Mouse (Mus musculus): ENCODE results near the gene Oprd1.

GRCm38 (mm10) chr4:132074077-132074932 lies 70.0 kb downstream of the Oprd1 start, which contains the start of gene Gm10300:
- TF ChIP-seq TAL1 (IDR thresholded peaks at IDR 0.05; ENCODE audit: low read length) (no peak), POLR2AphosphoS2 (IDR thresholded peaks at IDR 0.05; ENCODE audit: low read length) (no peak), EP300 (IDR thresholded peaks at IDR 0.05; ENCODE audit: low read depth in 1 of 2, low read length in 2 of 2) (no peak), POLR2A (IDR thresholded peaks at IDR 0.05; ENCODE audit: control insufficient read depth in 1 of 2, insufficient read depth in 1 of 2, low read depth in 1 of 2, low read length in 2 of 2, poor library complexity in 1 of 2) (no peak; a peak in 1 of 4 replicates), MAFK (IDR thresholded peaks at IDR 0.05; ENCODE audit: borderline replicate concordance, low read depth, low read length) (no peak)
